19 mouse cellular contexts compared by ENCODE assay signal in the genomic region with DNA sequence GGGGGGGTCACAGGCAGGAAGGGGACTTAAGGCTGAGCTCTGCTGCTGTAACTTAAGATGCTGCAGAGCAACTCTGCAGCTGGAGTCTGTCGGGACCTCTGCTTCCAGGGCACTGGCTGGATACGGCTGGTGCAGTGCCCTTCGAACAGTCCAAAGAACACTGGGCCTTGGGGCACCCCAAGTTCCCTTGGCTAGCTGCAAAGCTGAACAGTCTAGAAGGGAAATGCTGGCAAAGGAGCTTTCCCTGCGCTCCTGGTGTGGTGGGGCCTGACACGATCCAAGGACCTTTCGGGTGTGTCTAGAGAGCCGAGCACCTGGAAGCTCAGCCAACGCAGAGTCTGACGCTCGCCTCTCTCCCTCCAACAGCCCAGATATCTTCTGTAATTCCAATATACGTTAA. TPM values are rescaled to one million over a fixed set of nuclear protein-coding genes. Genes with fewer than 3 reads are reported as not detected.
DNase-seq lines count a peak whose midpoint lies in the region; ATAC-seq and TF ChIP-seq lines count a peak whose summit lies in the region.
"Had no signal": no experiment of that assay in that cellular context is flagged by ENCODE, and none has a peak within 500 bp of the region (broad histone marks: within the 10 kb centered on the region; RNA-seq: fewer than 3 reads in every experiment).

No protein-coding gene starts in this region.

- WGBS in hindbrain, embryonic 10.5 days = 72% methylated on average over 11 of the region's 11 CpGs
- 64% methylated on average over 11 of the region's 11 CpGs for WGBS in hindbrain, embryonic 11.5 days

- ATAC-seq in hindbrain, embryonic 11.5 days (ENCODE audit: low FRiP score) = no peak
- ATAC-seq: lung, postnatal 0 days had no signal

- no peak overlapping the region for H3K4me2 ChIP-seq in hindbrain, embryonic 11.5 days (replicated peaks; ENCODE audit: low read depth, low read length)
- H3K4me2 ChIP-seq: limb, embryonic 13.5 days; liver, embryonic 15.5 days; neural tube, embryonic 12.5 days had no signal

- DNase-seq in hindbrain, embryonic 10.5 days (ENCODE audit: low spot score) = no peak
- no peak for DNase-seq in hindbrain, embryonic 11.5 days (ENCODE audit: low spot score)
- no peak for DNase-seq in layer of hippocampus, adult 2 months (ENCODE audit: low spot score in 2 of 2)
- no peak for DNase-seq in layer of hippocampus, postnatal 14 days (ENCODE audit: low spot score in 2 of 2)
- peak; percentile 57 to 64 for DNase-seq in cerebellum, postnatal 25 days
- DNase-seq in kidney, postnatal 36 days = peak; percentile 40 to 51
- no peak for DNase-seq in heart, postnatal 36 days
- no peak for DNase-seq in spleen, postnatal 10 days (ENCODE audit: low spot score in 2 of 2)
- DNase-seq: adrenal gland, adult 8-10 months; B cell, adult 2 months; heart, adult 2 months; right cerebral cortex, postnatal 25 days; thymus, postnatal 14 days had no signal

- no peak overlapping the region for H3K4me3 ChIP-seq in hindbrain, embryonic 10.5 days
- H3K4me3 ChIP-seq in hindbrain, embryonic 11.5 days (ENCODE audit: low read depth, low read length) = no peak overlapping the region
- H3K4me3 ChIP-seq in layer of hippocampus, adult 2 months = no peak overlapping the region
- H3K4me3 ChIP-seq: heart, adult 2 months; limb, embryonic 13.5 days; liver, embryonic 15.5 days; neural tube, embryonic 12.5 days had no signal

- H3K9me3 ChIP-seq in hindbrain, embryonic 10.5 days = no peaks in the 10 kb centered on the region
- H3K9me3 ChIP-seq in hindbrain, embryonic 11.5 days (ENCODE audit: control insufficient read depth, low read length) = no peaks in the 10 kb centered on the region
- H3K9me3 ChIP-seq: limb, embryonic 13.5 days; liver, embryonic 15.5 days; neural tube, embryonic 12.5 days had no signal

- peaks cover 54% of the 10 kb centered on the region for H3K4me1 ChIP-seq in hindbrain, embryonic 10.5 days (replicated peaks)
- H3K4me1 ChIP-seq in hindbrain, embryonic 11.5 days (replicated peaks; ENCODE audit: control insufficient read depth, insufficient read depth, low read length) = peaks cover 12% of the 10 kb centered on the region
- H3K4me1 ChIP-seq: liver, embryonic 15.5 days had no signal

- no peak overlapping the region for H3K9ac ChIP-seq in hindbrain, embryonic 11.5 days (ENCODE audit: low read depth, low read length)
- H3K9ac ChIP-seq: limb, embryonic 13.5 days; liver, embryonic 15.5 days; neural tube, embryonic 12.5 days had no signal

- peaks cover 28% of the 10 kb centered on the region for H3K27me3 ChIP-seq in hindbrain, embryonic 10.5 days (ENCODE audit: insufficient read depth, poor library complexity, severe bottlenecking)
- H3K27me3 ChIP-seq in hindbrain, embryonic 11.5 days (ENCODE audit: control insufficient read depth, insufficient read depth, low read length) = no peaks in the 10 kb centered on the region
- H3K27me3 ChIP-seq: liver, embryonic 15.5 days; neural tube, embryonic 12.5 days had no signal

- intact Hi-C loops in heart, postnatal 36 days (cut with DNase I) = no loop called here

- no peak for TF ChIP-seq CTCF in layer of hippocampus, adult 2 months (conservative IDR thresholded peaks at IDR 0.05)

- H3K27ac ChIP-seq in hindbrain, embryonic 10.5 days = peak overlapping the region; percentile 40; the same call in 1 of the 2 replicates
- no peak overlapping the region for H3K27ac ChIP-seq in hindbrain, embryonic 11.5 days (ENCODE audit: low read depth, low read length)
- peak overlapping the region; percentile 78; the same call in 1 of the 2 replicates for H3K27ac ChIP-seq in layer of hippocampus, adult 2 months
- H3K27ac ChIP-seq: heart, adult 2 months; limb, embryonic 13.5 days; liver, embryonic 15.5 days; stomach, postnatal 0 days had no signal

- no peaks in the 10 kb centered on the region for H3K36me3 ChIP-seq in hindbrain, embryonic 10.5 days
- no peaks in the 10 kb centered on the region for H3K36me3 ChIP-seq in hindbrain, embryonic 11.5 days (ENCODE audit: control insufficient read depth, insufficient read depth, low read length)
- H3K36me3 ChIP-seq: limb, embryonic 13.5 days; liver, embryonic 15.5 days; neural tube, embryonic 12.5 days had no signal

RNA-seq across cellular contexts. Expression of gene Rbfox3, which starts 12.8 kb away (rescaled TPM):
- 5.8 and 11.7 TPM in 2 replicates for polyA plus RNA-seq in hindbrain, embryonic 10.5 days (2016; fragmentation: Nextera tagmentation; extraction: Ambion mirVana)
- 11.7 and 12.6 TPM in 2 replicates for polyA plus RNA-seq in hindbrain, embryonic 11.5 days (2014; fragmentation: Nextera tagmentation; extraction: Ambion mirVana)
- total RNA-seq in layer of hippocampus, adult 2 months (2021) = 100 to 1,000 TPM; 276 to 303 TPM
- total RNA-seq in layer of hippocampus, postnatal 14 days (2021) = 100 to 1,000 TPM; 224 to 233 TPM
- total RNA-seq in heart, postnatal 36 days (2021) = under 1 TPM; 0.11 to 0.14 TPM
- total RNA-seq: megakaryocyte, adult 5-6 weeks had no signal
- polyA plus RNA-seq: heart, adult 2 months had no signal

Comparison
In these comparisons a context has a peak if more than half of its experiments do, and no peak if none do; other contexts are left out.
1. DNase-seq: peak in cerebellum, postnatal 25 days (2 of 2) and kidney, postnatal 36 days (2 of 2); none in hindbrain, embryonic 10.5 days (single experiment), hindbrain, embryonic 11.5 days (single experiment), layer of hippocampus, adult 2 months (0 of 2), layer of hippocampus, postnatal 14 days (0 of 2), heart, postnatal 36 days (0 of 2) and spleen, postnatal 10 days (0 of 2).
2. RNA of gene Rbfox3, which starts 12.8 kb away (total RNA-seq): 276 to 303 TPM in layer of hippocampus, adult 2 months and 224 to 233 TPM in layer of hippocampus, postnatal 14 days; 0.11 to 0.14 TPM in heart, postnatal 36 days; every median in the first group is over 100 times any median in the second.